Mouse (Mus musculus): ENCODE data around the gene Hsd17b14. TPM values are rescaled to one million over a fixed set of nuclear protein-coding genes. Genes with fewer than 3 reads are reported as not detected.

Gene Hsd17b14
- polyA plus RNA-seq, 1 experiment from 2014 or later: 0.45 TPM

GRCm38 (mm10) chr7:45598960-45599879, 44.5 kb downstream of the Hsd17b14 start:
- Histone ChIP-seq H3K4me1 (replicated peaks; ENCODE audit: control insufficient read depth, insufficient read depth, low read length) (no peaks in the 10 kb centered on the region), H3K9ac (ENCODE audit: low read depth, low read length) (no peak overlapping the region), H3K27me3 (ENCODE audit: control insufficient read depth, insufficient read depth, low read length) (no peaks in the 10 kb centered on the region), H3K27ac (ENCODE audit: low read depth, low read length) (no peak overlapping the region), H3K36me3 (ENCODE audit: control insufficient read depth, insufficient read depth, low read length) (no peaks in the 10 kb centered on the region), H3K4me2 (replicated peaks; ENCODE audit: low read depth, low read length) (no peak overlapping the region), H3K9me3 (ENCODE audit: control insufficient read depth, low read length) (no peaks in the 10 kb centered on the region), H3K4me3 (ENCODE audit: low read depth, low read length) (no peak overlapping the region)
- DNase-seq (ENCODE audit: low spot score): peak; percentile 5
- WGBS: 60% methylated on average over 17 of the region's 18 CpGs
- ATAC-seq (ENCODE audit: low FRiP score): no peak

- ATAC-seq (ENCODE audit: low FRiP score): no peak
- WGBS: 83% methylated on average over 9 of the region's 9 CpGs
- no peak for DNase-seq (ENCODE audit: low spot score)
Measured at GRCm38 (mm10) chr7:45605704-45606289, 51.1 kb downstream of the Hsd17b14 start.

GRCm38 (mm10) chr7:45609511-45609910, 54.8 kb downstream of the Hsd17b14 start:
- ATAC-seq (ENCODE audit: low FRiP score) (no peak), DNase-seq (ENCODE audit: low spot score) (no peak)
- H3K4me1 ChIP-seq (replicated peaks; ENCODE audit: control insufficient read depth, insufficient read depth, low read length): no peaks in the 10 kb centered on the region
- H3K36me3 ChIP-seq (ENCODE audit: control insufficient read depth, insufficient read depth, low read length): no peaks in the 10 kb centered on the region
- H3K4me2 ChIP-seq (replicated peaks; ENCODE audit: low read depth, low read length): no peak overlapping the region
- no peak overlapping the region for H3K9ac ChIP-seq (ENCODE audit: low read depth, low read length)
- H3K4me3 ChIP-seq (ENCODE audit: low read depth, low read length): no peak overlapping the region
- H3K27ac ChIP-seq (ENCODE audit: low read depth, low read length): no peak overlapping the region
- H3K9me3 ChIP-seq (ENCODE audit: control insufficient read depth, low read length): no peaks in the 10 kb centered on the region
- no peaks in the 10 kb centered on the region for H3K27me3 ChIP-seq (ENCODE audit: control insufficient read depth, insufficient read depth, low read length)
- 78% methylated on average over 1 of the region's 1 CpGs for WGBS

More at GRCm38 (mm10) chr7:45605704-45606289, 51.1 kb downstream of the Hsd17b14 start:
- no peak overlapping the region for H3K9ac ChIP-seq (ENCODE audit: low read depth, low read length)
- no peaks in the 10 kb centered on the region for H3K27me3 ChIP-seq (ENCODE audit: control insufficient read depth, insufficient read depth, low read length)
- H3K4me1 ChIP-seq (replicated peaks; ENCODE audit: control insufficient read depth, insufficient read depth, low read length): no peaks in the 10 kb centered on the region
- no peaks in the 10 kb centered on the region for H3K9me3 ChIP-seq (ENCODE audit: control insufficient read depth, low read length)
- H3K4me3 ChIP-seq (ENCODE audit: low read depth, low read length): no peak overlapping the region
- H3K4me2 ChIP-seq (replicated peaks; ENCODE audit: low read depth, low read length): no peak overlapping the region
- H3K36me3 ChIP-seq (ENCODE audit: control insufficient read depth, insufficient read depth, low read length): no peaks in the 10 kb centered on the region
- H3K27ac ChIP-seq (ENCODE audit: low read depth, low read length): no peak overlapping the region

GRCm38 (mm10) chr7:45616277-45616676, 61.6 kb downstream of the Hsd17b14 start:
- 26% methylated on average over 6 of the region's 6 CpGs for WGBS
- no peak for DNase-seq (ENCODE audit: low spot score)
- no peak for ATAC-seq (ENCODE audit: low FRiP score)
- H3K4me3 ChIP-seq (ENCODE audit: low read depth, low read length): no peak overlapping the region
- no peaks in the 10 kb centered on the region for H3K9me3 ChIP-seq (ENCODE audit: control insufficient read depth, low read length)
- H3K4me2 ChIP-seq (replicated peaks; ENCODE audit: low read depth, low read length): no peak overlapping the region
- H3K9ac ChIP-seq (ENCODE audit: low read depth, low read length): no peak overlapping the region
- H3K4me1 ChIP-seq (replicated peaks; ENCODE audit: control insufficient read depth, insufficient read depth, low read length): no peaks in the 10 kb centered on the region; the same call in 1 of the 2 replicates
- H3K27ac ChIP-seq (ENCODE audit: low read depth, low read length): no peak overlapping the region
- H3K36me3 ChIP-seq (ENCODE audit: control insufficient read depth, insufficient read depth, low read length): no peaks in the 10 kb centered on the region
- peaks cover 12% of the 10 kb centered on the region for H3K27me3 ChIP-seq (ENCODE audit: control insufficient read depth, insufficient read depth, low read length)

- ATAC-seq (ENCODE audit: low FRiP score) (no peak), DNase-seq (ENCODE audit: low spot score) (no peak)
- Histone ChIP-seq H3K4me1 (replicated peaks; ENCODE audit: control insufficient read depth, insufficient read depth, low read length) (no peaks in the 10 kb centered on the region; the same call in 1 of the 2 replicates), H3K4me2 (replicated peaks; ENCODE audit: low read depth, low read length) (0 out of 2 replicates have a peak within 1 kb of the TSS, but pooled peaks have one; percentile 15), H3K27ac (ENCODE audit: low read depth, low read length) (no peak within 1 kb of the TSS), H3K9me3 (ENCODE audit: control insufficient read depth, low read length) (no peaks in the 10 kb centered on the region), H3K36me3 (ENCODE audit: control insufficient read depth, insufficient read depth, low read length) (no peaks in the 10 kb centered on the region), H3K27me3 (ENCODE audit: control insufficient read depth, insufficient read depth, low read length) (peaks cover 12% of the 10 kb centered on the region), H3K9ac (ENCODE audit: low read depth, low read length) (no peak within 1 kb of the TSS), H3K4me3 (ENCODE audit: low read depth, low read length) (no peak within 1 kb of the TSS)
- 5% methylated on average over 31 of the region's 31 CpGs for WGBS
Measured at GRCm38 (mm10) chr7:45617042-45617695, 62.5 kb downstream of the Hsd17b14 start, which contains the start of gene Fut1. TSS of gene Fut1 (plus strand) at chr7:45617289.

Other genes starting within 250 kb of the Hsd17b14 start
- 5.2 and 6.9 TPM in 2 replicates for gene Trpm4, start 221.1 kb upstream of the Hsd17b14 start, polyA plus RNA-seq (2014; fragmentation: Nextera tagmentation; extraction: Ambion mirVana)
- gene Hrc, start 219.6 kb upstream of the Hsd17b14 start, polyA plus RNA-seq (2014; fragmentation: Nextera tagmentation; extraction: Ambion mirVana): 0.68 and 0.77 TPM in 2 replicates
- 8.2 and 9.5 TPM in 2 replicates for gene Ppfia3, start 187.9 kb upstream of the Hsd17b14 start, polyA plus RNA-seq (2014; fragmentation: Nextera tagmentation; extraction: Ambion mirVana)
- 0.92 and 1.7 TPM in 2 replicates for gene Lin7b, start 184.3 kb upstream of the Hsd17b14 start, polyA plus RNA-seq (2014; fragmentation: Nextera tagmentation; extraction: Ambion mirVana)
- 76.5 and 114 TPM in 2 replicates for gene Snrnp70, start 159.2 kb upstream of the Hsd17b14 start, polyA plus RNA-seq (2014; fragmentation: Nextera tagmentation; extraction: Ambion mirVana)
- 0.11 TPM in 1 of 2 replicates, not detected in the other for gene Kcna7, start 149.2 kb upstream of the Hsd17b14 start, polyA plus RNA-seq (2014; fragmentation: Nextera tagmentation; extraction: Ambion mirVana)
- 0.99 and 1.2 TPM in 2 replicates for gene Ntf5, start 141.2 kb upstream of the Hsd17b14 start, polyA plus RNA-seq (2014; fragmentation: Nextera tagmentation; extraction: Ambion mirVana)
- gene Lhb, start 134.1 kb upstream of the Hsd17b14 start, polyA plus RNA-seq (2014; fragmentation: Nextera tagmentation; extraction: Ambion mirVana): 0.47 TPM in 1 of 2 replicates, not detected in the other
- gene Gys1, start 120.0 kb upstream of the Hsd17b14 start, polyA plus RNA-seq (2014; fragmentation: Nextera tagmentation; extraction: Ambion mirVana): 29.2 and 30.6 TPM in 2 replicates
- gene Ruvbl2, start 116.8 kb upstream of the Hsd17b14 start, polyA plus RNA-seq (2014; fragmentation: Nextera tagmentation; extraction: Ambion mirVana): 168 and 178 TPM in 2 replicates
- gene Ftl1, start 95.0 kb upstream of the Hsd17b14 start, polyA plus RNA-seq (2014; fragmentation: Nextera tagmentation; extraction: Ambion mirVana): 5,748 and 5,943 TPM in 2 replicates
- gene Bax, start 88.0 kb upstream of the Hsd17b14 start, polyA plus RNA-seq (2014; fragmentation: Nextera tagmentation; extraction: Ambion mirVana): 128 and 196 TPM in 2 replicates
- gene Tulp2, start 73.0 kb upstream of the Hsd17b14 start, polyA plus RNA-seq (2014; fragmentation: Nextera tagmentation; extraction: Ambion mirVana): 0.40 and 0.54 TPM in 2 replicates
- not detected in 2 replicates for gene Gm45808, start 68.1 kb upstream of the Hsd17b14 start, polyA plus RNA-seq (2014; fragmentation: Nextera tagmentation; extraction: Ambion mirVana)
- 2.9 and 4.1 TPM in 2 replicates for gene Dhdh, start 66.1 kb upstream of the Hsd17b14 start, polyA plus RNA-seq (2014; fragmentation: Nextera tagmentation; extraction: Ambion mirVana)
- 88.6 and 92.7 TPM in 2 replicates for gene Nucb1, start 44.5 kb upstream of the Hsd17b14 start, polyA plus RNA-seq (2014; fragmentation: Nextera tagmentation; extraction: Ambion mirVana)
- 15.1 and 15.7 TPM in 2 replicates for gene Ppp1r15a, start 28.6 kb upstream of the Hsd17b14 start, polyA plus RNA-seq (2014; fragmentation: Nextera tagmentation; extraction: Ambion mirVana)
- gene Plekha4, start 28.6 kb upstream of the Hsd17b14 start, polyA plus RNA-seq (2014; fragmentation: Nextera tagmentation; extraction: Ambion mirVana): 2.1 and 2.3 TPM in 2 replicates
- 26.6 and 31.4 TPM in 2 replicates for gene Bcat2, start 15.3 kb downstream of the Hsd17b14 start, polyA plus RNA-seq (2014; fragmentation: Nextera tagmentation; extraction: Ambion mirVana)
- gene Fgf21, start 60.6 kb downstream of the Hsd17b14 start, polyA plus RNA-seq (2014; fragmentation: Nextera tagmentation; extraction: Ambion mirVana): not detected in 2 replicates
- gene Fut1, start 62.4 kb downstream of the Hsd17b14 start, polyA plus RNA-seq (2014; fragmentation: Nextera tagmentation; extraction: Ambion mirVana): not detected in 2 replicates
- gene Izumo1, start 66.9 kb downstream of the Hsd17b14 start, polyA plus RNA-seq (2014; fragmentation: Nextera tagmentation; extraction: Ambion mirVana): 0.12 and 0.18 TPM in 2 replicates
- 4.9 and 5.1 TPM in 2 replicates for gene Rasip1, start 72.6 kb downstream of the Hsd17b14 start, polyA plus RNA-seq (2014; fragmentation: Nextera tagmentation; extraction: Ambion mirVana)
- 1.7 and 2.1 TPM in 2 replicates for gene Mamstr, start 85.1 kb downstream of the Hsd17b14 start, polyA plus RNA-seq (2014; fragmentation: Nextera tagmentation; extraction: Ambion mirVana)
- gene Fut2, start 111.5 kb downstream of the Hsd17b14 start, polyA plus RNA-seq (2014; fragmentation: Nextera tagmentation; extraction: Ambion mirVana): 0.06 and 0.27 TPM in 2 replicates
- 0.21 and 0.22 TPM in 2 replicates for gene Ntn5, start 129.1 kb downstream of the Hsd17b14 start, polyA plus RNA-seq (2014; fragmentation: Nextera tagmentation; extraction: Ambion mirVana)
- gene Sec1, start 139.5 kb downstream of the Hsd17b14 start, polyA plus RNA-seq (2014; fragmentation: Nextera tagmentation; extraction: Ambion mirVana): 0.29 and 0.75 TPM in 2 replicates
- gene Car11, start 144.9 kb downstream of the Hsd17b14 start, polyA plus RNA-seq (2014; fragmentation: Nextera tagmentation; extraction: Ambion mirVana): 8.8 and 9.9 TPM in 2 replicates
- gene Dbp, start 150.2 kb downstream of the Hsd17b14 start, polyA plus RNA-seq (2014; fragmentation: Nextera tagmentation; extraction: Ambion mirVana): 2.2 and 2.8 TPM in 2 replicates
- gene Rpl18, start 160.6 kb downstream of the Hsd17b14 start, polyA plus RNA-seq (2014; fragmentation: Nextera tagmentation; extraction: Ambion mirVana): 904 and 927 TPM in 2 replicates
- 13.6 and 17.6 TPM in 2 replicates for gene Sphk2, start 163.1 kb downstream of the Hsd17b14 start, polyA plus RNA-seq (2014; fragmentation: Nextera tagmentation; extraction: Ambion mirVana)
- gene Fam83e, start 166.3 kb downstream of the Hsd17b14 start, polyA plus RNA-seq (2014; fragmentation: Nextera tagmentation; extraction: Ambion mirVana): 0.80 TPM in 2 replicates
- not detected in 2 replicates for gene Spaca4, start 170.9 kb downstream of the Hsd17b14 start, polyA plus RNA-seq (2014; fragmentation: Nextera tagmentation; extraction: Ambion mirVana)
- 6.3 and 9.1 TPM in 2 replicates for gene Lmtk3, start 228.8 kb downstream of the Hsd17b14 start, polyA plus RNA-seq (2014; fragmentation: Nextera tagmentation; extraction: Ambion mirVana)
- 1.4 and 1.9 TPM in 2 replicates for gene Sult2b1, start 229.8 kb downstream of the Hsd17b14 start, polyA plus RNA-seq (2014; fragmentation: Nextera tagmentation; extraction: Ambion mirVana)

Data from hindbrain, embryonic 11.5 days (tissue).